Mouse (Mus musculus): ENCODE data around the gene Dnaaf5.

Gene Dnaaf5

DNA sequence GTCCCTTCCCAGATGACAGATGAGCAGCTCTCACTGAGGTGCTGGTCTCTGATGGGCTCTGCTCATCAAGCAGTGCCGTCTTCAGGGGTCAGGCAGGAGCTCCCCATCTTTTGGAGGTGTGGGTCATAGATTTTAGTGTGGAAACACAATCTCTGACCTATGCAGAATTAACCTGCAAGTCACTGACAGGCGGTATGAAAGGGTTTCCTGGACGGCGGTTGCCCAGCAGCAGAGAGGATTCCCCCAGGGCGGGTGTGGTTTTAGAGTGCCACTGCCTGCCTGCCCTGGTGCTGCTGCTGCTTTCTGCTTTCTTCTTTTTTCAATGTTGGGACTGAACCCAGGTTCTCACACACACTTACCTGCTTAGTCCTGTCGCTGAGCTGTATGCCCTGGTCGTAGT, 56.5 kb downstream of the Dnaaf5 start:
- no peak for TF ChIP-seq CTCF (conservative IDR thresholded peaks at IDR 0.05; ENCODE audit: low read length)
- TF ChIP-seq POU5F1 (IDR thresholded peaks at IDR 0.05; ENCODE audit: borderline replicate concordance, low read length): no peak
- TF ChIP-seq NANOG (IDR thresholded peaks at IDR 0.05; ENCODE audit: borderline replicate concordance, low read length): no peak
- Histone ChIP-seq H3K4me1 (replicated peaks; ENCODE audit: low read depth, low read length) (peaks cover 93% of the 10 kb centered on the region), H3K9me3 (ENCODE audit: low read length) (peaks cover 15% of the 10 kb centered on the region), H3K36me3 (ENCODE audit: insufficient read depth, low read length) (peaks cover 79% of the 10 kb centered on the region), H3K4me3 (replicated peaks; ENCODE audit: low read length) (no peak overlapping the region), H3K27me3 (ENCODE audit: insufficient read depth, low read length) (no peaks in the 10 kb centered on the region)

DNA sequence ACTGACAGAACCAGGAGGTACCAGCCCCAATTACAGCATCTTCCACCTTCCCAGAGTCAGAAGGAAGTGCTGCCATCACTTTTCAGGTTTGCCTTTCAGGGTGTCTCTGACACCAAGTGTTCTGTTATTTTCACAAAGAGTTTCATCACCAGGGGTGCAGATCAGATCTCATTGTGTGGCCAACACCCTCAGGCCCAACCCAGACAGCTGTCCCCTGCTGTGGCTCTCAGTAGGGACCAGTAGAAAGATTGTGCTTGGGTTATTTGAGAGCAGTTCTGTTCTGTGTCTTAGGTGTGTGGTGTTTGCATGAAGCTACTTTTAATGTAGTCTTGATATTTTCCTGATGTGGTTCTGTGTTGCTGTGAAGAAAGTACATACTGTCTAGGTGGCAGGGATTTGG, 58.2 kb downstream of the Dnaaf5 start:
- Histone ChIP-seq H3K4me1 (replicated peaks; ENCODE audit: low read depth, low read length) (peaks cover 90% of the 10 kb centered on the region), H3K4me3 (replicated peaks; ENCODE audit: low read length) (no peak overlapping the region), H3K36me3 (ENCODE audit: insufficient read depth, low read length) (peaks cover 94% of the 10 kb centered on the region), H3K27me3 (ENCODE audit: insufficient read depth, low read length) (no peaks in the 10 kb centered on the region), H3K9me3 (ENCODE audit: low read length) (peaks cover 23% of the 10 kb centered on the region)
- no peak for TF ChIP-seq CTCF (conservative IDR thresholded peaks at IDR 0.05; ENCODE audit: low read length)
- no peak for TF ChIP-seq NANOG (IDR thresholded peaks at IDR 0.05; ENCODE audit: borderline replicate concordance, low read length)
- TF ChIP-seq POU5F1 (IDR thresholded peaks at IDR 0.05; ENCODE audit: borderline replicate concordance, low read length): no peak

DNA sequence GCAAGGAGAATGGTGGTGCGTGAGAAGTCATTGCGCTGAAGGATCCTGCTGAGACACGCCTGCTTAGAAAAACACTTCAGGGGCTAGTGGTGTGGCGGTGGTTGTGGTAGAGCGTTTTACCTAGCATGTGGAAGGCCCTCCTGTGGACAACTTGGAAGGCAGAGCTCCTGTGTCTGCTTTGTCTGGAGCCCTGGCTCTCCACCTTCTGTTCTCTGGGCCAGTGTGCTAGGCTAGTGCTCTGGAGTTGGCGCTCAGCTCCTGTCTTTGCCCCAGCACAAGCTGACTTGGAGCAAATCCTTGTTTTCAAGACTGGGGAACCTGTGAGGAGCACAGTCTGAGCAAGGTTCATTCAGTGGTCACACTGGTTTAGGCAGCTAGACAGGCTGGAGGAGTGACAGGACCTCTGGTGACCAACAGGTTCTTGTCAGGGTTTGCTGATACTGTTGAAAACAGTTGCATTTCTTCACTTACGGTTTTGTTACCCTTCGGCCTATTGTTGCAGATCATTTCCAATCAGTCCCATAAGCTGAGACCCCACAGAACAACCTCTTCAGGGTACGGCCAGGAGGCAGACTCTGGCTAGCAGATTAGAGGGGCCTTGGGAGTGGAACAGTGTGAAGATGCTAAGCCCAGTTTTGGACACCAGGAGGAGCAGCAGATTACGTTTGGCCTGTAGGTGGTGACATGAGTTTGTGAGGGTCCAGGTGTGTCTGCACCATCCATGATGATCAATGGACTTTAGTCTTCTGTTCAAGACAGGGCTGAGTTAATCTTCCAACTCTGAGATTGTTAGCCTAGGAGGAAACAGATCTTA, 59.1 kb downstream of the Dnaaf5 start:
- Histone ChIP-seq H3K4me1 (replicated peaks; ENCODE audit: low read depth, low read length) (peaks cover 91% of the 10 kb centered on the region), H3K27me3 (ENCODE audit: insufficient read depth, low read length) (no peaks in the 10 kb centered on the region)
- TF ChIP-seq NANOG (IDR thresholded peaks at IDR 0.05; ENCODE audit: borderline replicate concordance, low read length) (no peak), CTCF (conservative IDR thresholded peaks at IDR 0.05; ENCODE audit: low read length) (peak; percentile 29; the same call in 1 of the 2 replicates)

DNA sequence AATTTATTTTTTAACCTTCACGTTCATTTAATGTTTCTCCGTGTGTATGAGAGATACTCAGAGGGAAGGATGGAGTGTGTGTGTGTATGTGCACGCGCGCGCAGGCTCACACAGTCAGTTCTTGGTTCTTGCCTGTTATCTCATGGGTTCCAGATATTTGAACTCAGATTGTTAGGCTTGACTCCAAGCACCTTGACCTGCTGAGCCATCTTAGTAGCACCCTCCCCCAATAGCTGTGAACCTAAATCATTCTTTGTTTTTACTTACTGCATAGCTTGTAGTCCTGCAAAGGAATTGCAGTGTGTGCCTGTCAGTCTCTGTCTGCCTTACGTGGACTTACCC, 59.6 kb downstream of the Dnaaf5 start:
- Histone ChIP-seq H3K9me3 (ENCODE audit: low read length) (peaks cover 23% of the 10 kb centered on the region), H3K36me3 (ENCODE audit: insufficient read depth, low read length) (peaks cover 96% of the 10 kb centered on the region), H3K4me3 (replicated peaks; ENCODE audit: low read length) (no peak overlapping the region), H3K4me1 (replicated peaks; ENCODE audit: low read depth, low read length) (peaks cover 85% of the 10 kb centered on the region), H3K27me3 (ENCODE audit: insufficient read depth, low read length) (no peaks in the 10 kb centered on the region)
- TF ChIP-seq NANOG (IDR thresholded peaks at IDR 0.05; ENCODE audit: borderline replicate concordance, low read length) (no peak), POU5F1 (IDR thresholded peaks at IDR 0.05; ENCODE audit: borderline replicate concordance, low read length) (no peak), CTCF (conservative IDR thresholded peaks at IDR 0.05; ENCODE audit: low read length) (no peak)

More for the DNA sequence above, 59.1 kb downstream of the Dnaaf5 start:
- Histone ChIP-seq H3K9me3 (ENCODE audit: low read length) (peaks cover 23% of the 10 kb centered on the region), H3K4me3 (replicated peaks; ENCODE audit: low read length) (no peak overlapping the region), H3K36me3 (ENCODE audit: insufficient read depth, low read length) (peaks cover 94% of the 10 kb centered on the region)

DNA sequence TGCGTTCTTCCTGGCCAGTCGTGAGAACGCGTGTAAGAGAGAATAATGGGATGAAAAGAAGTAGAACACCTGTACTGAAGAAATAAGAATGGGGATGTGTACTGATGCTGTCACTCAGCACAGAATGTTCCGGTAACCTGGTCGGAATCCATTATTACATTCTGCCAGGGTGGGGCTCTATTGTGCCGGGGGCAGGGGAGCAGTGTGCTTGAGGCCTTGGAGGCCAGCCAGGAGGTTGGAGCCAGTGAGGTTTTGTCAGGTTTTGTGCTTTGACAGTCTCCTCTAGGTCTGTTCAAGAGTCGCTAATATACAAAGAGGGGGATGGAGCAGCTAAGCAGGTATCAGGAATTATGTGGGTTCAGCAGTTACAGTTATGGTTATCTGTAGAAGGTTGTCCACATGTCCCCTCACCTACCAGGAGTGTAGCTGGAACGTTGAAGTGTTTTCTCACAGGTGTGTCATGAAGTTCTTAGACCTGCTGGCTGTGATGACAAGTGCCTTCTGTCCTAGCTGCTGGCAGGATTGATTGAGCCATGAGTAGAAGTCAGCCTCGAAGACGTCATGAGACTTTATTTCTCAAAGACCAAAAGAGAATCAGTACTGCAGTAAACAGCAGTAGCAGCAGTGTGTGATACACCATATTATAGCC, 61.8 kb downstream of the Dnaaf5 start:
- H3K4me3 ChIP-seq (replicated peaks; ENCODE audit: low read length): no peak overlapping the region
- no peaks in the 10 kb centered on the region for H3K27me3 ChIP-seq (ENCODE audit: insufficient read depth, low read length)
- peaks cover 63% of the 10 kb centered on the region for H3K4me1 ChIP-seq (replicated peaks; ENCODE audit: low read depth, low read length)
- TF ChIP-seq POU5F1 (IDR thresholded peaks at IDR 0.05; ENCODE audit: borderline replicate concordance, low read length) (no peak), NANOG (IDR thresholded peaks at IDR 0.05; ENCODE audit: borderline replicate concordance, low read length) (no peak), CTCF (conservative IDR thresholded peaks at IDR 0.05; ENCODE audit: low read length) (no peak)
- peaks cover 98% of the 10 kb centered on the region for H3K36me3 ChIP-seq (ENCODE audit: insufficient read depth, low read length)
- peaks cover 23% of the 10 kb centered on the region for H3K9me3 ChIP-seq (ENCODE audit: low read length)

DNA sequence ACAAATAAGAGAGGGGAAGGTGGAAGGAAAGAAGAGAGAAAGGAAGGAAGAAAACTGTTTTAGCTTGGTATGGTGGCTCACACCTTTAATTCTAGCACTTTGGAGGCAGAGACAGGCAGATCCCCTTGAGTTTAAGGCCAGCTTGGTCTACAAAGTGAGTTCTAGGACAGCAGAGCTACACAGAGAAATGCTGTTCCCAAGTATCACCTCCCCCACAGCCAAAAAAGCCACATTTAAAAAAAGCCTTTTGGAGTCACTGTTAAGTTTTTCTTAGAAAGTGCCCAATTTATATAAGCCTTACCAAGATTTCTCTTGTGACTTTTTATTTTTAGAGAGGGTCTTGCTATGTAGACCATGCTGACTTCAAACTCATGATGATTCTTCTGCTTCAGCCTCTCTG, 64.3 kb downstream of the Dnaaf5 start:
- no peak for TF ChIP-seq POU5F1 (IDR thresholded peaks at IDR 0.05; ENCODE audit: borderline replicate concordance, low read length)
- no peak for TF ChIP-seq CTCF (conservative IDR thresholded peaks at IDR 0.05; ENCODE audit: low read length)
- TF ChIP-seq NANOG (IDR thresholded peaks at IDR 0.05; ENCODE audit: borderline replicate concordance, low read length): no peak
- Histone ChIP-seq H3K4me3 (replicated peaks; ENCODE audit: low read length) (no peak overlapping the region), H3K4me1 (replicated peaks; ENCODE audit: low read depth, low read length) (peaks cover 38% of the 10 kb centered on the region), H3K9me3 (ENCODE audit: low read length) (peaks cover 23% of the 10 kb centered on the region), H3K27me3 (ENCODE audit: insufficient read depth, low read length) (no peaks in the 10 kb centered on the region), H3K36me3 (ENCODE audit: insufficient read depth, low read length) (peaks cover 81% of the 10 kb centered on the region)

DNA sequence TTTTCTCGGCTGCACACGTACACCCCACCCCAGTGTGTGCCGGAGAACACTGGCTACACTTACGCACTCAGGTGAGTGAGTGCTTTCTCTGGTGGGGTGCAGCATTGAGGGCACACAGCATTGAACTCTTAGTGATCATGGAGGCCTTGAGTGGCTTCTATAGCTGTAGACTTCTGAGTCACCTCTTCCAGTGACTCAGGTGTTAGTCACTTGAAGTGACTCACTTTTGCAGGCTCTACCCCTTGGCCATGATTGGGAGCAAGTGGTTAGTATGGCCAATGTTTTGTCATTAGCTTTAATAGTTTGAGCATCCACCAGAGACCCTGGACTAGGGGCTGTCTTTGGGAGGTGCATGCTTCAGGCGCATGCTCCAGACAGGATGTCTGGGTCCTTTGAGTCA, 65.2 kb downstream of the Dnaaf5 start:
- Histone ChIP-seq H3K4me1 (replicated peaks; ENCODE audit: low read depth, low read length) (peaks cover 29% of the 10 kb centered on the region), H3K4me3 (replicated peaks; ENCODE audit: low read length) (no peak overlapping the region), H3K36me3 (ENCODE audit: insufficient read depth, low read length) (peaks cover 77% of the 10 kb centered on the region), H3K9me3 (ENCODE audit: low read length) (peaks cover 20% of the 10 kb centered on the region), H3K27me3 (ENCODE audit: insufficient read depth, low read length) (no peaks in the 10 kb centered on the region)
- TF ChIP-seq NANOG (IDR thresholded peaks at IDR 0.05; ENCODE audit: borderline replicate concordance, low read length) (no peak), POU5F1 (IDR thresholded peaks at IDR 0.05; ENCODE audit: borderline replicate concordance, low read length) (no peak), CTCF (conservative IDR thresholded peaks at IDR 0.05; ENCODE audit: low read length) (no peak)

DNA sequence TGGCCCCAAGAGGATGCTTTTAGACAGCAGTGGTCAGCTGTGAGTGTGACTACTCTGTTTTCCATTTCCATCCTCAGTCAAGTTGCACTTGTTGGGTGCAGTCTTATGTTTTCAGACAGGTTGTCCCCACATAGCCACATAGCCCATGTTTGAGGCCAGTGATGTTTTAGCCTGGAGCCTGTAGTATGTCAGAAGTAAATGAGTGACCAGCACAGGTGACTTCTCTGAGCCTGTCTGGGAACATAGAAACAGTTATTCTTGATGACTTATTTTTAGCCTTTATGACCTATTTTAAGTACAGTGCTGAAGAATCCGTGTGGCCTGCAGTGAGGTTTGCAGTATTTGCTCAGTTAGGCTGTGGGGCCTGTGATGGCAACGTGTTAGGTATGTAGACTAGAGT, 66.1 kb downstream of the Dnaaf5 start:
- TF ChIP-seq POU5F1 (IDR thresholded peaks at IDR 0.05; ENCODE audit: borderline replicate concordance, low read length) (no peak), CTCF (conservative IDR thresholded peaks at IDR 0.05; ENCODE audit: low read length) (no peak), NANOG (IDR thresholded peaks at IDR 0.05; ENCODE audit: borderline replicate concordance, low read length) (no peak)
- H3K36me3 ChIP-seq (ENCODE audit: insufficient read depth, low read length): peaks cover 77% of the 10 kb centered on the region
- no peaks in the 10 kb centered on the region for H3K27me3 ChIP-seq (ENCODE audit: insufficient read depth, low read length)
- peaks cover 10% of the 10 kb centered on the region for H3K9me3 ChIP-seq (ENCODE audit: low read length)
- no peak overlapping the region for H3K4me3 ChIP-seq (replicated peaks; ENCODE audit: low read length)
- peaks cover 21% of the 10 kb centered on the region for H3K4me1 ChIP-seq (replicated peaks; ENCODE audit: low read depth, low read length)
